Mouse (Mus musculus) urinary bladder, postnatal 10 days (tissue): Measurements from ENCODE around the gene Gm10135.
"Not testable (repeated sequence)": the region's sequence is repeated elsewhere in the genome, so short reads cannot be mapped to it uniquely, and the experiment has no call there.

Source experiments
- DNase-seq: peaks from one replicate; pipeline ENCODE4 v3.0.0; 2022; ENCODE audit warnings: low spot score

The Gm10135 gene

DNA sequence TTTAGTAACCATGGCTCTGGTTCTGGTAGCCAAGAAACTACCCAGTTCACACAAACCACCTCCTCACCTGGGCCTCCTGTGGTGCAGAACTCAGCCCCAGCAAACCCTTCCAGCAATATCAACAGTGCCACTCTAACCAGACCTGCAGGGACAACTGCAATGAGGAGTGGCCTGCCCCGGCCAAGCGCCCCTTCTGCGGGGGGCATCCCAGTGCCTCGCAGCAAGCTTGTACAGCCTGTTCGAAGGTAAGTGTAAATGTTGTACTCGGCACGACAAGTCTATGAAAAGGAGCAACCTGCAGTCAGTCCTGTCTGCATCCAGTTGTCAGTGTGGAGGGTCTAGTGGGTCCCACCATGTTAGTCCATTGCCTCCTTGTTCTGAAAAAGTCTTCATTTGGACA lies at the start of gene Gm10135:
Gene Gm10135 (minus strand): TSS at position 101 of the 400 bp plus-strand sequence.
- no peak for DNase-seq

GRCm38 (mm10) chr5:73023801-73024200 lies 49.3 kb upstream of the Gm10135 start:
- no peak for DNase-seq

DNA sequence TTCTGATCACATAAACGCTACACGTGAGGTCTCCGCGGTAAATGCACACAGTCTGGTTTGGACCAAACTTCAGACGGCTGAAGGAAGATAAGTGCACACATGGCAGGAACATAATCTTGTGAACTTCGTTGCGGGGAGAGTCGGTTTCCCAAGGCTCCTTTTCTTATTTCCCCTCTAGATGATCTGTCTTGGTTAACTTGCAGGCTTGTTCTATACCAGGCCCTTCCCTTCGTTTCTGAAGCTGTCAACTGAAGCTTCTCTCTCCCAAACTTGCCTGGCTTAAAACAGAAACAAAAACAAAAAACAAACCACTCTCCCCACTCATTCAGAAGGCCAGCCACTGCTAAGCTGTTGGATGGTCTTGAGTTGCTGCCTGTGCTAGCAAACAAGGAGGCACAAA lies 40.2 kb upstream of the Gm10135 start:
- DNase-seq = no peak

GRCm38 (mm10) chr5:73013611-73014287 lies 39.2 kb upstream of the Gm10135 start:
- DNase-seq = not testable (repeated sequence)

- DNase-seq = not testable (repeated sequence)
These were observed 38.5 kb upstream of the Gm10135 start for GRCm38 (mm10) chr5:73012884-73013610.

DNA sequence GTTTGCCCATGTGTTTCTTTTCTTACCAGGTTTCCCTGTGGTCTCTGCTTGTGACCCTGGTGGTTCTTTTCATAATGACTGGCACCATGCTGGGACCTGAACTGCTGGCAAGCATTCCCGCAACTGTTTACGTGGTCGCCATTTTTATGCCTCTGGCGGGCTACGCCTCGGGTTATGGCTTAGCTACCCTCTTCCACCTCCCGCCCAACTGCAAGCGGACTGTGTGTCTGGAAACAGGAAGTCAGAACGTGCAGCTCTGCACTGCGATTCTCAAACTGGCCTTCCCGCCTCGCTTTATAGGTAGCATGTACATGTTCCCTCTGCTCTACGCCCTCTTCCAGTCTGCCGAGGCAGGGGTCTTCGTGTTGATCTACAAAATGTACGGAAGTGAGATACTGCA lies 37.3 kb upstream of the Gm10135 start:
- not testable (repeated sequence) for DNase-seq

- not testable (repeated sequence) for DNase-seq
These were observed 33.7 kb upstream of the Gm10135 start for GRCm38 (mm10) chr5:73008230-73008629.

DNA sequence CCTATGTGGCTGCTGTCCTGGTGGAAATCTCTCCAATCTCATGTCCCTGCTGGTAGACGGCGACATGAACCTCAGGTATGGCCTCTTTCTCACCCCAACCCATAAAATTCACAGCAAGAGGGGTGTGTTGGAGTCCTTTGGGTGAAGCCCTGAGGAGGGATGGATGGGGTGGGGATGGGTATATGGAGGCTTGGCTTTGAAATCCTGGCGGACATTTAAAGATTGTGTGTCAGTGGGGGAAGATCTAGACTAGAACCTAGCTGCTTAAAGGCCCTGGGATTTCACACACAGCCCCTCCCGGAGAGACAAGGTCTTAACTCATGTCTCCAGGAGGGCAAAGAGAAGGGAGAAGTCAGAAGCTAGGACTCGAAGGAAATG lies 33.1 kb upstream of the Gm10135 start:
- DNase-seq = no peak

GRCm38 (mm10) chr5:73006784-73007581 lies 32.5 kb upstream of the Gm10135 start, which contains the start of gene Slc10a4:
Gene Slc10a4, plus strand, starts transcription at chr5:73006883.
- no peak for DNase-seq

DNA sequence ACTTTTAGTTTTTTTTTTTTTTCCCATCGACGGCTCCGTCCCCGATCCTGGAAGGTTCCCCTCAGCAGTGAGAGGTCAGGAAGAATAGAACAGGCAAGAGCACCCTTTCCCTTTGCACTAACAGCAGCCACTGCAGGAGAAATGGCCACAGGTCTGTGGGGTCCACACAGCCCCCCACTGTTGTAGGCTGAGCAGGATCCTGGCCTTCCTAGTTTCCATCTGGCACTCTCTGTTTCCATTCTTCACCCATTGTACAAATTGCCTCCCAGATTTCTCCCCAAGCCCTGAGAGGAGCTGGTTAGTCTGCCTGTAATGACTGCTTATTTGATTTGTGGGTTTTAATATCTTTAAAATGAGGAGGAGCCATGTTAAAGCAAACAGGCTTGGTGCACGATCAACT lies 29.5 kb upstream of the Gm10135 start:
- DNase-seq = no peak

DNA sequence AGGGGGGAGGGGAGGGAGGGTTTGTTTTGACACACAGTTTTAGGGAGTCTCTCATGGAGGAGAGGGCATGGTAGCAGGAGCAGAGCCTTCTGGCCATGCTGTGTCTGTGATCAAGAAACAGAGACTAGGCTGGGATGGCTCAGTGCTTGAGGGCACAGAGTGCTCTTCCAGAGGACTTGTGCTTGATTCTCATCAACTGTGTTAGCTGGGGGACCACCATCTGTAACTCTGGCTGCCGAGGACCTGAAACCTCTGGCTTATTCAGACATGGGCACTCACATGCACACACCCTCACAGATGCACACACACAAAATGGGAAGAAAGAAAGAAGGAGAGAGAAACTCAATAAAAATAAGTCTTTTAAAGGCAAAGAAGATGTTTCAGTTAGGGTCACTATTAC lies 24.0 kb upstream of the Gm10135 start:
- not testable (repeated sequence) for DNase-seq

GRCm38 (mm10) chr5:72995379-72995778 lies 20.9 kb upstream of the Gm10135 start:
- DNase-seq = no peak

GRCm38 (mm10) chr5:72994928-72995327 lies 20.4 kb upstream of the Gm10135 start:
- DNase-seq = no peak

DNA sequence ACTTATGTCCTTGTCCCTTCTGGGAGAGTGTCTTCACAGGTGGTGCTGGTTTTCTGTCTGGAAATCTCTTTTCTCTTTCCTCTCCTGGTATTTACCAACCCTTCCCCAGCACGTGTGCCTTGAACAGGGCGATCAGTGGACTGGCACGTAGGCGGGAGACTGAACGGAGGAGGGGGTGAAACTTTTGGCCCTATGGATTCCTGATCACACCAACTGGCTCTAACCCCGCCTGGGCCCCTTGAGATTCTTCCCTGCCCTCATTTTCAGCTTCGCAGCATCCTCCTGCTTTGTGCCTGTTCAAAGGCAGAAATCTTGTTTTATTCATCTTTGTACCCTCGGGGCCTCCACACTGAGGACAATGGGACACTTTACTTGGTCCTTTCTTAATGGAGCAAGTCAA lies 19.9 kb upstream of the Gm10135 start:
- no peak for DNase-seq

DNA sequence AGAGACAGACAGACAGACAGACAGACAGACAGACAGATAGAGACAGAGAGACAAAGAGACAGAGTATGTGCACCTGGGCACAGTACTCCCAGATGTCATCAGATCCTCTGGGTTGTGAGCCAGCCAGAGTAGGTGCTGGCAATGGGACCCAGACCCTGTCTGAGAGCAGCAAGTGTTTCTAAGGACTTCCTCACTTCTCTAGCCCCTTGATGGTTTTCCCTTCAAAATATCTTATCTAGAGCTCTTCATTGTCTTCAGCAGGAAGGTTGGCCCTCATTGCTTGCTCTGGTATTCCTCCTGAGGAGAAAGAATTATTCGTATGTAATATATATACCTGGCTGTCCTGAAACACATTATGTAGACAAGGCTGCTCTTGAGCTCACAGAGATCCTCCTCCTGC lies 18.0 kb upstream of the Gm10135 start:
- DNase-seq = no peak

- no peak for DNase-seq
These were observed 15.3 kb upstream of the Gm10135 start for GRCm38 (mm10) chr5:72989756-72990155.

GRCm38 (mm10) chr5:72987786-72988185 lies 13.3 kb upstream of the Gm10135 start:
- no peak for DNase-seq

GRCm38 (mm10) chr5:72984091-72984490 lies 9.6 kb upstream of the Gm10135 start:
- no peak for DNase-seq

GRCm38 (mm10) chr5:72976539-72976938 lies 2.0 kb upstream of the Gm10135 start:
- no peak for DNase-seq

DNA sequence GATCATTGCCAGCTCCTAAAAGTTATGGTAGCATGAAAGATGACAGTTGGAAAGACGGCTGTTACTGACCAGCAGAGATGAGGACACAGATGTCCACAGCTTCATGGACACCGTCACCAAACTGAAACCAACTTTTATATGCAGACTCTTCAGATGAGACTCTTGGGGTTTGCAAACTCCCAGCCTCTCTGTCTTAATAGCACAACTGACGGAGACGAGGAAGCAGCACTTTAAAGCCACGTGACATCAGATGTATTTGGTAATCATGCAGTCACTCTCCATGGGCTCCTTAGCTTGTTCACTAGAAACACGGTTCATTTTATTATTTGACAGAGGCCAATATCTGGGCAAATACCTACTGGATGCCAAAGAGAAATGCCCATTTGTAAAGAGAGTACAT lies 1.5 kb upstream of the Gm10135 start:
- no peak for DNase-seq

- DNase-seq = no peak
These were observed 1.6 kb downstream of the Gm10135 start for GRCm38 (mm10) chr5:72972934-72973333.

DNA sequence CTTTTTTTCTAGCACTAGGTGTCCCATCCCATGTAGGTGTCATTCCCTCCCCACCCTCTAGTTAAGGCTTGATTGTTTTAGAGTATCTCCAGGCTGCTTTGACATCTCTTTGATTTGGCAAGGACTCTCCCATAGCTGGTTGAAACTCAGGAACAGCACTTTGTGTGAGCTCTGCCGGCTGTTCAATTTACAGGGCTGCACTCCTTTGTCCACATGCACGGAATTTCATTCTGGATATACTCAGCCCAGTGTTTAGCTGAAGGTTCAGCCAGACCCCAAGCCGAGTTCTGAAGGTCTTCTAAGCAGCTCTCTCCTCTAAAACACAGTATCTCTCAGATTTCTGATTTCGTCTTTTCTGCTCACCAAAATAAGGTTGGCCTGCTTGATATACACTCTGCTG lies 2.1 kb downstream of the Gm10135 start:
- DNase-seq = no peak

DNA sequence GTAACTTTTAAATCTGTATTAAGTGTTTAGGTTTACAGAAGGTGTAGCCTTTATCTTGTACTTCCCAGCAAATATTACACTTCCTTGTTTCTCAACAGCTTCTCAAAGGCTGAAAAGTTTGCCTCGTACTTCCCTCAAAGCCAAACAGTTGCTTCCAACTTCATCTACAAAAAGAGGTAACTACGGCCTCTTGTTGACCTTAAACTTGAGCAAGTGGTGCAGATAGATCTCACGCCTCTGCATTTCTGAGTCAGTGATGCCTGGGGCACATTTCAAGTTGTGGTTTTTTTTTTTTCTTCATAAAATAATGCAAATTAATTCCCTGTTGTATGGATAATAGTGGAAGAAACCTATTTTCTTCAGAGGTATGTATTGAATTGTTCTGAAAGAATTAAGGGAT lies 8.8 kb downstream of the Gm10135 start:
- no peak for DNase-seq
